Mouse (Mus musculus) olfactory bulb, adult 2 months (tissue): ENCODE results near the gene Tlcd1.

Source experiments
- CTCF ChIP-seq: fragments of 200-500 bp; IDR thresholded peaks from 2 replicates; pipeline ENCODE4 v1.5.1; 2012; ENCODE audit warnings: low read depth, mild to moderate bottlenecking, low read length, moderate library complexity; ENCODE audit not compliant: insufficient read depth
- POLR2A ChIP-seq: fragments of 200-500 bp; IDR thresholded peaks from 2 replicates; pipeline ENCODE4 v1.6.1; 2012; ENCODE audit warnings: mild to moderate bottlenecking, low read depth, low read length, moderate library complexity; ENCODE audit not compliant: insufficient read depth

GRCm38 (mm10) chr11:78160171-78160570, 16.3 kb upstream of the Tlcd1 start:
- no peak for TF ChIP-seq CTCF
- TF ChIP-seq POLR2A, result no peak
